Mouse (Mus musculus) intestine, postnatal 0 days (tissue): ENCODE measurements around the gene 1600002K03Rik. TPM values are rescaled to one million over a fixed set of nuclear protein-coding genes. Genes with fewer than 3 reads are reported as not detected.

Experiments used
- ATAC-seq: fragments of 200-750 bp; cut with Nextera tagmentation; 2 replicates; pipeline ENCODE4 v1.8.0; 2017; ENCODE audit warnings: mild to moderate bottlenecking, moderate TSS enrichment, moderate library complexity
- H3K27ac ChIP-seq: fragments of 300-500 bp; sonication (generic); 2 replicates; pipeline ENCODE4 v1.5.1; 2014; ENCODE audit warnings: mild to moderate bottlenecking, low read depth, low read length, moderate library complexity
- H3K27me3 ChIP-seq: fragments of 300-500 bp; sonication (generic); replicated peaks from 2 replicates; pipeline ENCODE4 v1.6.1; 2014; ENCODE audit warnings: low read length, mixed read lengths; ENCODE audit not compliant: control insufficient read depth, insufficient read depth
- H3K36me3 ChIP-seq: fragments of 300-500 bp; sonication (generic); 2 replicates; pipeline ENCODE4 v1.6.1; 2014; ENCODE audit warnings: mild to moderate bottlenecking, moderate library complexity; ENCODE audit not compliant: control insufficient read depth, insufficient read depth
- H3K4me1 ChIP-seq: fragments of 300-500 bp; sonication (generic); replicated peaks from 2 replicates; pipeline ENCODE4 v1.6.1; 2014; ENCODE audit warnings: antibody characterized with exemption, low read length, mixed read lengths; ENCODE audit not compliant: control insufficient read depth, insufficient read depth
- H3K4me2 ChIP-seq: fragments of 300-500 bp; sonication (generic); replicated peaks from 2 replicates; pipeline ENCODE4 v1.6.1; 2014; ENCODE audit warnings: low read depth, mild to moderate bottlenecking, moderate library complexity
- H3K4me3 ChIP-seq: fragments of 300-500 bp; sonication (generic); 2 replicates; pipeline ENCODE4 v1.5.1; 2014; ENCODE audit warnings: low read depth, low read length
- H3K9ac ChIP-seq: fragments of 300-500 bp; sonication (generic); 2 replicates; pipeline ENCODE4 v1.6.1; 2014; ENCODE audit warnings: mild to moderate bottlenecking, low read depth, low read length
- H3K9me3 ChIP-seq: fragments of 300-500 bp; sonication (generic); 2 replicates; pipeline ENCODE4 v1.6.1; 2016; ENCODE audit warnings: mixed run types; ENCODE audit not compliant: control insufficient read depth
- CTCF ChIP-seq: sonication (generic); IDR thresholded peaks from 2 replicates; pipeline ENCODE4 v1.5.1; 2016; ENCODE audit warnings: low read depth, mild to moderate bottlenecking, control low read depth, antibody characterized with exemption, moderate library complexity
- WGBS: fragments of 180-500 bp; shearing (Covaris S2); extraction: QIAGEN DNeasy Blood & Tissue Kit; methylation state at CpG from one replicate; pipeline ENCODE4 v1.1.7; 2014; 5-methylcytosine and 5-hydroxymethylcytosine counted together
- polyA plus RNA-seq: library from polyadenylated mRNA; unstranded; fragments of >200 nt; fragmentation: Nextera tagmentation; extraction: Ambion mirVana; gene quantifications from 2 replicates; pipeline ENCODE4 v1.2.1, GENCODE M21; 2015

The 1600002K03Rik gene
- polyA plus RNA-seq, 1 experiment from 2014 or later, result 13.9 TPM

GRCm38 (mm10) chr10:80139975-80140665 lies 32.6 kb upstream of the 1600002K03Rik start:
- 76% methylated on average over 11 of the region's 11 CpGs for WGBS
- no peak for ATAC-seq
- H3K27ac ChIP-seq, result no peak overlapping the region

GRCm38 (mm10) chr10:80140666-80141035 lies 32.1 kb upstream of the 1600002K03Rik start, which contains the start of gene Cbarp:
Cbarp (minus strand) TSS chr10:80140835.
- Histone ChIP-seq H3K4me1 (peaks cover 11% of the 10 kb centered on the region; the same call in 1 of the 2 replicates), H3K4me3 (peak within 1 kb of the TSS; percentile 63)
- ATAC-seq, result no peak

More at GRCm38 (mm10) chr10:80139975-80140665, 32.6 kb upstream of the 1600002K03Rik start:
- Histone ChIP-seq H3K4me2 (no peak overlapping the region), H3K36me3 (peaks cover 19% of the 10 kb centered on the region), H3K9me3 (no peaks in the 10 kb centered on the region), H3K9ac (no peak overlapping the region), H3K4me3 (no peak overlapping the region), H3K4me1 (peaks cover 10% of the 10 kb centered on the region; the same call in 1 of the 2 replicates), H3K27me3 (peaks cover 26% of the 10 kb centered on the region; the same call in 1 of the 2 replicates)
- TF ChIP-seq CTCF, result no peak

GRCm38 (mm10) chr10:80141243-80141642 lies 31.5 kb upstream of the 1600002K03Rik start:
- no peaks in the 10 kb centered on the region for H3K9me3 ChIP-seq
- peaks cover 28% of the 10 kb centered on the region for H3K36me3 ChIP-seq
- TF ChIP-seq CTCF, result peak; percentile 84
- H3K4me2 ChIP-seq, result peak overlapping the region; percentile 83
- under 1% methylated on average over 29 of the region's 29 CpGs for WGBS
- ATAC-seq, result peak; percentile 52
- peak overlapping the region; percentile 63 for H3K4me3 ChIP-seq
- no peak overlapping the region for H3K9ac ChIP-seq
- H3K4me1 ChIP-seq, result peaks cover 12% of the 10 kb centered on the region; the same call in 1 of the 2 replicates
- H3K27me3 ChIP-seq, result peaks cover 24% of the 10 kb centered on the region; the same call in 1 of the 2 replicates
- peak overlapping the region; percentile 67; the same call in 1 of the 2 replicates for H3K27ac ChIP-seq

More at GRCm38 (mm10) chr10:80140666-80141035, 32.1 kb upstream of the 1600002K03Rik start, which contains the start of gene Cbarp:
- H3K4me2 ChIP-seq, result peak within 1 kb of the TSS; percentile 98
- TF ChIP-seq CTCF, result no peak
- peaks cover 23% of the 10 kb centered on the region for H3K36me3 ChIP-seq
- no peak within 1 kb of the TSS for H3K9ac ChIP-seq
- H3K9me3 ChIP-seq, result no peaks in the 10 kb centered on the region
- H3K27me3 ChIP-seq, result peaks cover 26% of the 10 kb centered on the region; the same call in 1 of the 2 replicates
- peak within 1 kb of the TSS; percentile 94 for H3K27ac ChIP-seq
- 77% methylated on average over 10 of the region's 10 CpGs for WGBS

GRCm38 (mm10) chr10:80141786-80142529 lies 30.8 kb upstream of the 1600002K03Rik start:
- WGBS, result under 1% methylated on average over 41 of the region's 43 CpGs
- peaks cover 17% of the 10 kb centered on the region; the same call in 1 of the 2 replicates for H3K27me3 ChIP-seq
- peak overlapping the region; percentile 79 for H3K9ac ChIP-seq
- no peaks in the 10 kb centered on the region for H3K9me3 ChIP-seq
- ATAC-seq, result peak; percentile 72
- H3K4me1 ChIP-seq, result peaks cover 12% of the 10 kb centered on the region; the same call in 1 of the 2 replicates
- peak overlapping the region; percentile 63 for H3K4me3 ChIP-seq
- H3K4me2 ChIP-seq, result peak overlapping the region; percentile 83
- 0 out of 2 replicates have a peak, but pooled peaks have one; percentile 8 for TF ChIP-seq CTCF
- H3K27ac ChIP-seq, result peak overlapping the region; percentile 94
- H3K36me3 ChIP-seq, result peaks cover 29% of the 10 kb centered on the region

GRCm38 (mm10) chr10:80142530-80142925 lies 30.2 kb upstream of the 1600002K03Rik start:
- WGBS, result 0% methylated on average over 15 of the region's 15 CpGs
- peaks cover 12% of the 10 kb centered on the region; the same call in 1 of the 2 replicates for H3K27me3 ChIP-seq
- peak overlapping the region; percentile 79 for H3K9ac ChIP-seq
- ATAC-seq, result peak; percentile 4; the same call in 1 of the 2 replicates
- H3K27ac ChIP-seq, result peak overlapping the region; percentile 94
- peaks cover 12% of the 10 kb centered on the region; the same call in 1 of the 2 replicates for H3K4me1 ChIP-seq
- peak overlapping the region; percentile 83 for H3K4me2 ChIP-seq
- peak overlapping the region; percentile 63 for H3K4me3 ChIP-seq
- no peaks in the 10 kb centered on the region for H3K9me3 ChIP-seq
- no peak for TF ChIP-seq CTCF
- peaks cover 29% of the 10 kb centered on the region for H3K36me3 ChIP-seq
